Mouse (Mus musculus): Measurements from ENCODE around the gene Scfd2.
A peak's percentile ranks its signal among the peaks of the same experiment; 100 is the strongest.

The Scfd2 gene

GRCm38 (mm10) chr5:74531630-74532280 is at the start of gene Scfd2:
Gene Scfd2 (minus strand): TSS chr5:74531759.
- DNase-seq (ENCODE audit: low spot score in 2 of 2) = peak; percentile 92 to 98

GRCm38 (mm10) chr5:74571767-74572166 is 40.2 kb upstream of the Scfd2 start:
- DNase-seq (ENCODE audit: low spot score in 2 of 2) = no peak

- no peak for DNase-seq (ENCODE audit: low spot score in 2 of 2)
These were observed 29.6 kb upstream of the Scfd2 start for GRCm38 (mm10) chr5:74561151-74561550.

GRCm38 (mm10) chr5:74549566-74549965 is 18.0 kb upstream of the Scfd2 start:
- DNase-seq (ENCODE audit: low spot score in 2 of 2) = no peak

GRCm38 (mm10) chr5:74545606-74546005 is 14.0 kb upstream of the Scfd2 start:
- no peak for DNase-seq (ENCODE audit: low spot score in 2 of 2)

GRCm38 (mm10) chr5:74536180-74536947 is 4.8 kb upstream of the Scfd2 start:
- DNase-seq (ENCODE audit: low spot score in 2 of 2) = no peak

- peak; percentile 90 to 94 for DNase-seq (ENCODE audit: low spot score in 2 of 2)
These were observed 3.9 kb upstream of the Scfd2 start, which contains the start of gene Fip1l1 for GRCm38 (mm10) chr5:74535240-74536021. Gene Fip1l1 (plus strand): TSS chr5:74535449.

GRCm38 (mm10) chr5:74530785-74531184 is 774 bp downstream of the Scfd2 start:
- DNase-seq (ENCODE audit: low spot score in 2 of 2) = peak in 1 of 2 experiments; percentile 17

- no peak for DNase-seq (ENCODE audit: low spot score in 2 of 2)
These were observed 4.5 kb downstream of the Scfd2 start for GRCm38 (mm10) chr5:74527025-74527424.

GRCm38 (mm10) chr5:74511686-74512085 is 19.9 kb downstream of the Scfd2 start:
- no peak for DNase-seq (ENCODE audit: low spot score in 2 of 2)

- no peak for DNase-seq (ENCODE audit: low spot score in 2 of 2)
These were observed 38.9 kb downstream of the Scfd2 start for GRCm38 (mm10) chr5:74492705-74493104.

- no peak for DNase-seq (ENCODE audit: low spot score in 2 of 2)
These were observed 46.9 kb downstream of the Scfd2 start for GRCm38 (mm10) chr5:74484646-74485045.

GRCm38 (mm10) chr5:74482633-74483032 is 48.9 kb downstream of the Scfd2 start:
- DNase-seq (ENCODE audit: low spot score in 2 of 2) = no peak

GRCm38 (mm10) chr5:74482034-74482433 is 49.5 kb downstream of the Scfd2 start:
- no peak for DNase-seq (ENCODE audit: low spot score in 2 of 2)

- DNase-seq (ENCODE audit: low spot score in 2 of 2) = no peak
These were observed 51.1 kb downstream of the Scfd2 start for GRCm38 (mm10) chr5:74480409-74480808.

GRCm38 (mm10) chr5:74479947-74480346 is 51.6 kb downstream of the Scfd2 start:
- DNase-seq (ENCODE audit: low spot score in 2 of 2) = no peak

- no peak for DNase-seq (ENCODE audit: low spot score in 2 of 2)
These were observed 52.4 kb downstream of the Scfd2 start for GRCm38 (mm10) chr5:74479157-74479556.

GRCm38 (mm10) chr5:74476551-74476950 is 55.0 kb downstream of the Scfd2 start:
- DNase-seq (ENCODE audit: low spot score in 2 of 2) = no peak

GRCm38 (mm10) chr5:74473117-74473516 is 58.4 kb downstream of the Scfd2 start:
- no peak for DNase-seq (ENCODE audit: low spot score in 2 of 2)

- DNase-seq (ENCODE audit: low spot score in 2 of 2) = no peak
These were observed 60.7 kb downstream of the Scfd2 start for GRCm38 (mm10) chr5:74470819-74471218.

GRCm38 (mm10) chr5:74469620-74470019 is 61.9 kb downstream of the Scfd2 start:
- no peak for DNase-seq (ENCODE audit: low spot score in 2 of 2)

GRCm38 (mm10) chr5:74467753-74468152 is 63.8 kb downstream of the Scfd2 start:
- DNase-seq (ENCODE audit: low spot score in 2 of 2) = no peak

All from spleen, postnatal 10 days (tissue).